11 mouse cellular contexts compared by ENCODE assay signal in the genomic region with DNA sequence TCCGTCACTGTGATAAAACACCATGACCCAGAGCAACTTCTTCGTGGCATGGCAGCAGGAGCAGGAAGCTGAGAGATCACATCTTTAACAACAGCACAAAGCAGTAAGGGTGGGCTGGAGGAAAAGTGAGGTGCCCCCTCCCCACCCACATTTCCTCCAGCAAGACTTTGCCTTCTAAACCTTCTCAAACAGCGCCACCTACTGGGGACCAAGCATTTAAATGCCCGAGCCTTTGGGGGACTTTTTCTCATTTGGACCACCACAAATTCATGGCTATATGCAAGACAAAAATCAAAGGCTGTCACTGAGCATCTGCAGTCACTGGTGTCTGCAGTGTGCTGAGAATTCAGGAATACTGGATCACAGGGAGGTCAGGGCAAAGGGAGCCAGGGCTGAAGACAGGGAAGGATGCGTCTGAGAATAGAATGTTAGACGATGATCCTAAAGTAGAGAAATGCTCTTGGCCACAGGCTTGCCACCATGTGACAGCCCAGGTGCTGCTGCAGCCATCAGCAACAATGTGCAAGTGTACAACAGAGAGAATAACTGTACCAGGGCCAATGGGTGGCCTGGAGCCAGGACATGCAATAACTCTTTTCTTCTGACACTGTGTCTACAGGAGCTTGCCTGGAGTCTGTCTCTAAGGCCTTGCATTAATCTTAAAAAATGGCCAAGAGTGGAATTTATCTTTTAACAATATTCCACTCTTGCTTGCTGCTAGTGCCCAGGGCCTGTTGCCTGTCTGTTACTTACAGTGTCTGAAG.
DNase-seq lines count a peak whose midpoint lies in the region; ATAC-seq and TF ChIP-seq lines count a peak whose summit lies in the region.
"Had no signal": no experiment of that assay in that cellular context is flagged by ENCODE, and none has a peak within 500 bp of the region (broad histone marks: within the 10 kb centered on the region; RNA-seq: fewer than 3 reads in every experiment).

No protein-coding gene starts in this region.

- no peaks in the 10 kb centered on the region for H3K9me3 ChIP-seq in heart, embryonic 11.5 days (replicated peaks; ENCODE audit: control insufficient read depth, low read length)
- H3K9me3 ChIP-seq in midbrain, postnatal 0 days (ENCODE audit: low read length) = no peaks in the 10 kb centered on the region
- no peaks in the 10 kb centered on the region for H3K9me3 ChIP-seq in midbrain, embryonic 15.5 days
- H3K9me3 ChIP-seq in forebrain, embryonic 13.5 days (replicated peaks) = no peaks in the 10 kb centered on the region; the same call in 1 of the 2 replicates
- H3K9me3 ChIP-seq: neural tube, embryonic 13.5 days had no signal

- no peak overlapping the region for H3K4me3 ChIP-seq in heart, adult 2 months
- H3K4me3 ChIP-seq in heart, embryonic 11.5 days (ENCODE audit: low read depth, low read length) = no peak overlapping the region
- no peak overlapping the region for H3K4me3 ChIP-seq in midbrain, postnatal 0 days (ENCODE audit: low read depth, low read length)
- no peak overlapping the region for H3K4me3 ChIP-seq in midbrain, embryonic 15.5 days
- no peak overlapping the region for H3K4me3 ChIP-seq in forebrain, embryonic 13.5 days
- H3K4me3 ChIP-seq: neural tube, embryonic 13.5 days had no signal

- CTCF ChIA-PET in Patski (lab: Charles Lee) = interaction anchor here (1.4 kb wide), 1 partner anchor 10 kb away, joined by 3 read pairs; no protein-coding TSS in a partner anchor

- POLR2A ChIA-PET in Patski (lab: Charles Lee) = no interaction called here

- intact Hi-C loops in heart, adult 2 months (cut with DNase I) = no loop called here

- H3K36me3 ChIP-seq in heart, adult 2 months (ENCODE audit: control insufficient read depth, insufficient read depth, low read length) = no peaks in the 10 kb centered on the region
- H3K36me3 ChIP-seq in heart, embryonic 11.5 days (ENCODE audit: control insufficient read depth, insufficient read depth, low read length) = no peaks in the 10 kb centered on the region
- no peaks in the 10 kb centered on the region for H3K36me3 ChIP-seq in midbrain, postnatal 0 days (ENCODE audit: insufficient read depth, low read length)
- no peaks in the 10 kb centered on the region for H3K36me3 ChIP-seq in midbrain, embryonic 15.5 days (replicated peaks)
- H3K36me3 ChIP-seq in forebrain, embryonic 13.5 days (ENCODE audit: poor library complexity, severe bottlenecking) = no peaks in the 10 kb centered on the region
- H3K36me3 ChIP-seq: neural tube, embryonic 13.5 days had no signal

- no peak overlapping the region for H3K4me2 ChIP-seq in heart, embryonic 11.5 days
- no peak overlapping the region for H3K4me2 ChIP-seq in midbrain, postnatal 0 days (ENCODE audit: low read depth, low read length, poor library complexity, severe bottlenecking)
- H3K4me2 ChIP-seq in midbrain, embryonic 15.5 days = no peak overlapping the region
- no peak overlapping the region for H3K4me2 ChIP-seq in forebrain, embryonic 13.5 days
- H3K4me2 ChIP-seq: neural tube, embryonic 13.5 days had no signal

- H3K27me3 ChIP-seq in heart, adult 2 months (ENCODE audit: control insufficient read depth, insufficient read depth, low read length) = no peaks in the 10 kb centered on the region; the same call in 1 of the 2 replicates
- no peaks in the 10 kb centered on the region for H3K27me3 ChIP-seq in heart, embryonic 11.5 days (ENCODE audit: control insufficient read depth, insufficient read depth, low read length)
- no peaks in the 10 kb centered on the region for H3K27me3 ChIP-seq in midbrain, postnatal 0 days (ENCODE audit: insufficient read depth, low read length)
- no peaks in the 10 kb centered on the region for H3K27me3 ChIP-seq in midbrain, embryonic 15.5 days (replicated peaks)
- no peaks in the 10 kb centered on the region for H3K27me3 ChIP-seq in Patski
- no peaks in the 10 kb centered on the region for H3K27me3 ChIP-seq in forebrain, embryonic 13.5 days
- H3K27me3 ChIP-seq: neural tube, embryonic 13.5 days had no signal

- 82% methylated on average over 6 of the region's 6 CpGs for WGBS in heart, adult 2 months
- 84% methylated on average over 6 of the region's 6 CpGs for WGBS in heart, embryonic 11.5 days (ENCODE audit: insufficient replicate concordance)
- WGBS in midbrain, postnatal 0 days = 85% methylated on average over 6 of the region's 6 CpGs
- 87% methylated on average over 6 of the region's 6 CpGs for WGBS in midbrain, embryonic 15.5 days
- 87% methylated on average over 6 of the region's 6 CpGs for WGBS in forebrain, embryonic 13.5 days

- no peak for TF ChIP-seq EP300 in heart, adult 2 months (IDR thresholded peaks at IDR 0.05; ENCODE audit: insufficient read depth, low read depth, low read length)

- in situ Hi-C loops in Patski (cut with MboI; ENCODE audit: low pct_unique_long_range_greater_than_20kb) = no loop called here

- H3K9ac ChIP-seq in heart, adult 2 months (ENCODE audit: low read depth, low read length) = no peak overlapping the region
- H3K9ac ChIP-seq in heart, embryonic 11.5 days (ENCODE audit: low read depth, low read length) = no peak overlapping the region
- H3K9ac ChIP-seq in midbrain, postnatal 0 days (replicated peaks; ENCODE audit: low read length, poor library complexity, severe bottlenecking) = no peak overlapping the region
- no peak overlapping the region for H3K9ac ChIP-seq in midbrain, embryonic 15.5 days
- no peak overlapping the region for H3K9ac ChIP-seq in forebrain, embryonic 13.5 days
- H3K9ac ChIP-seq: neural tube, embryonic 13.5 days had no signal

- no peak for ATAC-seq in heart, embryonic 11.5 days (replicated peaks; ENCODE audit: insufficient number of reproducible peaks, low FRiP score, low TSS enrichment)
- ATAC-seq in midbrain, postnatal 0 days (ENCODE audit: low FRiP score) = no peak
- ATAC-seq in midbrain, embryonic 15.5 days (replicated peaks) = no peak
- ATAC-seq in Patski = no peak
- ATAC-seq in forebrain, embryonic 13.5 days = no peak
- ATAC-seq: hindbrain, embryonic 16.5 days had no signal

- no peak overlapping the region for H3K27ac ChIP-seq in heart, adult 2 months
- no peak overlapping the region for H3K27ac ChIP-seq in heart, embryonic 11.5 days (ENCODE audit: low read depth, low read length)
- no peak overlapping the region for H3K27ac ChIP-seq in midbrain, postnatal 0 days (ENCODE audit: low read depth, low read length)
- H3K27ac ChIP-seq in midbrain, embryonic 15.5 days = no peak overlapping the region
- H3K27ac ChIP-seq in forebrain, embryonic 13.5 days = no peak overlapping the region
- H3K27ac ChIP-seq: neural tube, embryonic 13.5 days had no signal

- TF ChIP-seq POLR2A in heart, adult 2 months (IDR thresholded peaks at IDR 0.05; ENCODE audit: insufficient read depth, low read depth, low read length) = no peak

- H3K79me2 ChIP-seq in heart, adult 2 months (replicated peaks; ENCODE audit: control insufficient read depth, insufficient read depth, low read length) = no peaks in the 10 kb centered on the region

- peak; percentile 63 for TF ChIP-seq CTCF in heart, adult 2 months (IDR thresholded peaks at IDR 0.05)
- peak; percentile 59 for TF ChIP-seq CTCF in midbrain, postnatal 0 days (IDR thresholded peaks at IDR 0.05)
- TF ChIP-seq CTCF in Patski (IDR thresholded peaks at IDR 0.05) = peak; percentile 41

- H3K4me1 ChIP-seq in heart, adult 2 months (ENCODE audit: control insufficient read depth, insufficient read depth, low read length) = no peaks in the 10 kb centered on the region
- H3K4me1 ChIP-seq in heart, embryonic 11.5 days (ENCODE audit: control insufficient read depth, insufficient read depth, low read length) = no peaks in the 10 kb centered on the region
- no peaks in the 10 kb centered on the region for H3K4me1 ChIP-seq in midbrain, postnatal 0 days (ENCODE audit: insufficient read depth, low read length)
- no peaks in the 10 kb centered on the region for H3K4me1 ChIP-seq in midbrain, embryonic 15.5 days
- H3K4me1 ChIP-seq in forebrain, embryonic 13.5 days = 0 out of 2 replicates have a peak, but pooled peaks cover 5% of the 10 kb centered on the region

- DNase-seq in heart, adult 2 months = no peak
- no peak for DNase-seq in midbrain, postnatal 0 days (ENCODE audit: low spot score)
- no peak for DNase-seq in Patski (ENCODE audit: low read depth, low spot score)
- DNase-seq in induced T-regulatory cell, adult 2 months (ENCODE audit: low read depth) = peak; percentile 14
- DNase-seq in spleen, postnatal 10 days (ENCODE audit: low spot score in 2 of 2) = no peak
- DNase-seq: thymus, adult 2 months had no signal
